Mouse (Mus musculus): ENCODE measurements around the gene Cyp2e1.
"Not testable (repeated sequence)": the region's sequence is repeated elsewhere in the genome, so short reads cannot be mapped to it uniquely, and the experiment has no call there.

Cyp2e1 gene
- long read RNA-seq, experiment 1, transcript Cyp2e1-201 (9 exons, 1,833 nt) = major isoform, 18 of 19 reads
- long read RNA-seq, experiment 1, partial matches to known transcripts = 0 of 19 reads
- long read RNA-seq, experiment 1, other reads (novel, unspliced or antisense) = 1 of 19 reads
- long read RNA-seq, experiment 2, transcript Cyp2e1-201 (9 exons, 1,833 nt) = major isoform, 40 of 45 reads
- long read RNA-seq, experiment 2, partial matches to known transcripts = 2 of 45 reads
- long read RNA-seq, experiment 2, other reads (novel, unspliced or antisense) = 2 of 45 reads

DNA sequence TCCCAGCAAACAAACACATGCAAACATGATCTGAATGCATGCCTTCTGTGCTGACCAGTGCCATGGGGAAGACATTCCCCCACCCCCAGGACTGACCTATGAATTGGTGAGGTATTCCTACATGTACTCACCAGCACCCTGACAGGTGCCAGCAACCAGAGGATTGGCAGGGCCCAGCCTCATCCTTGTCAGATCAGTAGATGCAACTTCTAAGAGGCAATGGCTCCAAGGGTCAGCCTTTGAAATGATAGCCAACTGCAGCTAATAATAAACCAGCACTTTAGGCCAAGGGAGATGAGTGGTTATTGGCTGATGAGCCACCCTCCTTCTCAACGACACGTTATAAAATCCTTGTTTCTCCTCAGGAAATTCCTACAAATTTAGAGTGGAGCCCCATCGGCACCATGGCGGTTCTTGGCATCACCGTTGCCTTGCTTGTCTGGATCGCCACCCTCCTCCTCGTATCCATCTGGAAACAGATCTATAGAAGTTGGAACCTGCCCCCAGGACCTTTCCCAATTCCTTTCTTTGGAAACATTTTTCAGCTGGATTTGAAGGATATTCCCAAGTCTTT is at the start of gene Cyp2e1:
Cyp2e1 (plus strand) TSS at position 293 of the 574 bp plus-strand sequence.
- intact Hi-C loops (cut with DNase I) = no loop called here

DNA sequence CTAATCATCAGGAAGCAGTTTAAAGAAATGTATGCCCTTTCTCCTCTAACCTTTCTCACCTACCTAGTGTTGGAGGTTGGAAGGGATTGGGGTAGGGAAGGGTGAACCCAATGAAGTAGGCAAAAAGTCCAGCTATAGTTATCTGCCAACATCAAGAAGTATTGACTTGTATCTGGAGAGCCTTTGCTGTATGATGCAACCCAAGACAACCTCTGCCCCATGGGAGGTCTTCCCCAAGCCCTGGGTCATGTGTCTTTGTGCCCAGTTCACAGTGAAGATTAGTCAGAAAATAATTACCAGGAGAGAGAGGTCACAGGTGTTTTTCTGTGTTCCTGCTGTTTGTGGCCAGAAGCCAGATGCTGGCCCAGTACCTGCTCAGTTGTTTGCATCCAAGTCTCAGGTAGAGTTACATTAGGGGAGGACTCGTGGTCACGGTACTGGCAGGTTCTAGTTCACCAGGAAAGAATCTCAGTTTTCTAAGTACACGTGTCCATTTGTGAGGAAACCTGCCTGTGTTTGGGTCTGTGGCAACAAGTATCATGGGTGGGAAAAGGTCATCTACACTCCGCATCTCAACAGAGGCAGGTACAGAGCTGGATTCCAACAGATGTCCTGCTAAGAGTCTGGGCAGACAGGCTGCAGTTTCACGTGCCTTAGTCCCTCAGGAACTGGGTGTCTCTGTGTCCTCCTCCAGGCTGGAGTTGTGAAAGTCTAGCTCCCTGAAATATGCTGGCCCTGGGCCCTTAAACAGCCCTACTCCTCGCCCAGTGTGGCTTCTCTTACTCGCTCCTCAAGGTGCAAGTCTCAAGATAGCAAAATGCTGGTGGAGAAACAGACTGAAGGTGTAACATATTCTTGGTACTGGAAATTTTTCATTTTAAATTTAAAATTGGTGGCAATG is 46.1 kb upstream of the Cyp2e1 start:
- intact Hi-C loops (cut with DNase I) = no loop called here

DNA sequence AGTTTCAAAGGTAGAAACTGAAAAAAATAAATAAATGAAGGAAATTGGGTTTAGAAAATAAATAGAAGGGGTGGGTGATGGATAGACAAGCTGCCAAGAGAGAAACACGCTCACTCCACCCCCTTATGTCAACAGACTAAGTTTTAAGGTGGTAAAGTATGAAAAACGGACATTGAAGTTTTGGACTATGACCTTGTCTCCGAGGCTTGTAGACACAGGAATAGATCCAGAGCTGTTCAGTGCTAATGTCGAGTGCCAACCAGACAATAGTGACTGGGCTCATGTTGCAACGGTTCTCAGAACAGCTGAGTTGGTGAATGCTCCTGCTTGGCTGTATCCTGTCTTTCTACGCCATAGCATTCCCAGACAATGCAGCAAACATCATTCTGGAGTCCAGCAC is 42.4 kb upstream of the Cyp2e1 start:
- intact Hi-C loops (cut with DNase I) = no loop called here

DNA sequence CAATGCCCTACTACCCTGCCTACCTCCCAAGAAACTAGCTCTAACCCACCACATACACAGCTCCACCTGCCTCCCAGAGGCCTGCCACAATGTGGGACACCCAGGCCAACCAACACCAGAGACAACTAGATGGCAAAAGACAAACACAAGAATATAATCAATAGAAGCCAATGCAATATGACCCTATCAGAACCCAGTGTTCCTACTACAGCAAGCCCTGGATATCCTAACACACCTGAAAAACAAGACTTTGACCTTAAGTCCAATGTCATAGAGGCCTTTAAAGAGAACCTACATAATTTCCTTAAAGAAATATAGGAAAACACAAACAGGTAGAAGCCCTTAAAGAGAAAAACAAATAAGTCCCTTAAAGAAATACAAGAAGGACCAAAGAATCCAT is 38.0 kb upstream of the Cyp2e1 start:
- intact Hi-C loops (cut with DNase I) = no loop called here

DNA sequence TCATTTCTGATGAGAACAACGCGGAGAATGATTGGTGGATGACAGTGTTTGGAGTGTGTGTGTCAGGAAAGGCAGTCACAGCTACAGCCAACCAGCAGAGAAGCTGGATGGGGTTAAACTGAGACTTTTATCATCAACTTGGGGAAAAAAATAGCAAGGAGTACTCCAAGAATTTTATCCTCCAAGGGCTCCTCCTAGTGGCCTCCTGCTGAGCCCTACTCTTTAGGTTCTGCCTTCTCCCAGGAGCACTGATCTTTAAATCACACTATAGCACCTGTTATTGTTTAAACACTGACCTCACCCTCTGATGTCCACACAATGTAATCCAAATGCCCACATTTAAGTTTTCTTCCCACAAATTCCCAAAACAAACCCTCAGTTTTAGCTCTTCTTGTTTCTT is 30.4 kb upstream of the Cyp2e1 start:
- intact Hi-C loops (cut with DNase I) = no loop called here

DNA sequence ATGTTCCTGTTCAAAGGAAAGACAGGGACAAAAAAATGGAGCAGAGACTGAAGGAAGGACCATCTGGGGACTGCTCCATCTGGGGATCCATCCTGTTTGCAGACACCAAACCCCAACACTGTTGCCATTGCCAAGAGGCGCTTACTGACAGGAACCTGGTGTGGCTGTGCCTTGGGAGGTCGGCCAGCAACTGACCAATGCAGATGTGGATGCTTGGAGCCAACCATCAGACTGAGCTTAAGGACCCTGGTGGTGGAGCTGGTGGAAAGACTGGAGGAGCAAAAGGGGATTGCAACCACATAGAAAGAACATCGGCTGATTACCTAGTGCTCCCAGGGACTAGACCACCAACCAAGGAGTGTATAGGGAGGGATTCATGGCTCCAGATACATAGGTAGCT is 16.1 kb upstream of the Cyp2e1 start:
- intact Hi-C loops (cut with DNase I) = no loop called here

DNA sequence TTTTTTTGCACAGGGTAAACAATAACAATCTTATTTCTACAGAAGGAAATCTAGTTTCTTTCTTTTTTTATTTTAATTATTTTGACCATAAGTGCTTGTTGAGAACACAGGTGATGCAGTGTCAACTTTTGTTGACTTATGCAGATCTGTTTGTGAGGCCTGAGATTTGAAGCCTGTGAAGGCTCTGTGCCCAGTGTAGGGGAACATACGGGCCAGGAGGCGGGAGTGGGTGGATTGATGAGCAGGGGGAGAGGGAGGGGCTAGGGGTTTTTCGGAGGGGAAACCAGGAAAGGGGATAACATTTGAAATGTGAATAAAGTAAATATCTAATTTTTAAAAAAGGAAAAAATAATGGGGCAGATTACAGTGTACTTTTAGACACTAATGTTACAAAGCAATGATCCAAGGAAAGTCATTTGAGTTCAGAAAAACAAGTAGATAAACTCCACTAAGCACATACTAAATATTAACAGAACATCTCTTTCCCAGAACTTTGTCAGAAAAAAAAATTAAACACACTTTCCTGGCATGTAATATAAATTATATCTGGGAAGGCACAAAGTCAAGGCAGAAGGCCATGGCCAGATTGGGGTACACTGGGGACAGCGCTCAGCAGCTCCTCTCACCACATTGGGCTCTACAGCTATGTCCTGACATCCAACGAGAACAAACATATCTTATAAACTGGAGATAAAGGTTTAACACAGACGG is 15.3 kb upstream of the Cyp2e1 start:
- intact Hi-C loops (cut with DNase I) = no loop called here

DNA sequence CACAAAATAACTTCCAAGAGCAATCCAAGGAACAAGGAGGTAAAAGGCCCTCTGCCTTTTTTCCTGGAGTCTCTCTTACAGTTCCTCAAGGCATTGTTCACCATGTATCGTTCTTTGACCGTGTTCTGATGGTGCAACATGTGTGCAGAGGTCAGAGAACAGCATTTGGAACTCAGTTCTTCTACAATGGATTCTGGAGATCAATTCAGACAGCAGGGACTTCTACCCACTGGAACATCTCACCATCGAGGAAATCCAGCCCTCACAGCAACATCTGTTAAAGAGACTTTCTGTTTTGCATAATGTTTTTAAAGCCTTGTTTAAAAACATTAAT is 14.7 kb upstream of the Cyp2e1 start:
- intact Hi-C loops (cut with DNase I) = no loop called here

DNA sequence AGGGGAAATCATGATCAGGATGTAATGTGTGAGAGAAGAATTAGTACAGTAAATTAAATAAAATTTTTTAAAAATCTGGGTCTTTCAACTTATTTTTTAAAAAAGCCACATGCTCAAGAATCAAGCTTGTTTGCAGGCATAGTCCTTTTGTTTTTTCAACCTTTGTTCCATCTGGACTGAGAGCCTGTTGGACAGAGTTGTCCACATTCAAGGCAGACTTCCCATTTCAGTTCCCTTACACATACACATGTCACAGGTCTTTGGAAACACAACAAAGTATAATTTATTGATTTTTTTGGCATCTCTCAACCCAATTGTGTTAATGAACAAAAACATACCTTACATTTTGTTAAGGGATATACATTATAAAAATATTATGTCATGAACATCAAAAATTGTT is 9.0 kb upstream of the Cyp2e1 start:
- intact Hi-C loops (cut with DNase I) = no loop called here

DNA sequence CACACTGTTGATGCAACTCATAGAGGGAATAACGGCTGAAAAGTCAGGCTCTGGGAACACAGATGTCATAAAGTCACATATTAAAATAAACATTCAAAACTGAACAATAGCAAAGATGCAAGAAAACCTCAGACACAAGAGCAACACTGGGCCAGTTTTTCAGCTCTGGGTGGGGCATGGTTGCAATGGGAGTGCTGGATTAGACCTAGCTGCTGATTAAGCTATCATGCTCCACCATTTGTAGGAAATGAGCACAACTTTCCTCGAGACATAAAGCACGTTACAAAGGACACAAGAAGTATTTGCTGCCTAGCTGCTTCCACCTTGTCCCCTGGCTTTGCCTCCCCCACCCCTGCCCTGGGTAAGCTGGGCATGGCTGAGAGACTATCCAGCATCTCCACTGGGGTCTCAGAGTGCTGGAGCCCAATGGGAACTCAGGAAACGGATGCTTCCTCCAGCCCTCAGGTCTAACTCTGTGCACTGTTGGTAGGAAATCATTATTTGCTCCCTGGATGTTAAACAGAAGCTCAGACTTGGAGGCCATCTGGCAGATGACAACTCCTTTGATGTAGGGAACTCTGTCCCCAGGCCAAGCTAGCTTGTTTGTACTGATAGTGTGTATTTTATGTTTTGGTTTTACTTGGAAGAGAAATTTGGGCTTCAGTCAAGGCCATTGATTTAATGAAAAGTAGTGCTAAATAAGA is 7.2 kb upstream of the Cyp2e1 start:
- intact Hi-C loops (cut with DNase I) = no loop called here

DNA sequence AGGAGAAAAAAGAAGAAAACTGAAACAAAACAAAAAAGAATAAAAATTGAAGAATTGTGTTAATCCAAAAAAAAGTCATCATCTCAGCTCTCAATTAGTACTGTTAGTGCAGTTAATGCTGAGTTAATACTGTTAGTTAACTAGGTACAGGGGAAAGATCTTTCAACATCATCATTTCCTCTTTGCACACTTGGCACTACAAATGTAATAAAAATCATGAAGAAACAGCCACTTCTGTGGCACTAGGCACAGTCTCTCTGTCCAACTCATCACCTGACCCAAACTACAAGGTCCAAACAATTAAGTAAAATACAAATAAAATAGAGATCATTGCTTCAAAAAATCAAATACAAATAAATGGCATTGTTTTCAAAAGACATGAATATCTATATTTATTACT is 2.9 kb upstream of the Cyp2e1 start:
- intact Hi-C loops (cut with DNase I) = no loop called here

DNA sequence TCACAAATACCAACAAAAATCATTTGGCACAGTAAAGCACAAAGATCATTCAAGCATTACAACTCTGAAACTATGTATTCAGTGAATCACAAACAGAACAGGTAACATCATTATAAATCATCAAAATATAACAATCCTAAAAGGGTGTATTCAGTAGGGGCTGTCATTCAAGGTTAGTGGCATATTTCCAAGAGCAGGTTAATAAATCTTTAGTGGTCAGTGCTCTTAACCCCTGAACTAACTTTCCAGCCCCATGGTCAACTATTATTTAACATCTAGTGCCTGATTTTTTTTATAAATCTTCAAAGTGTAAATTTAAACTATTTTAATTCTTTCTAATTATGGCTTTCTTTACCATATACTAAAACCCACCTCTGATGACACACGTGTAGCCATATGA is 1.9 kb downstream of the Cyp2e1 start:
- intact Hi-C loops (cut with DNase I) = not testable (repeated sequence)

DNA sequence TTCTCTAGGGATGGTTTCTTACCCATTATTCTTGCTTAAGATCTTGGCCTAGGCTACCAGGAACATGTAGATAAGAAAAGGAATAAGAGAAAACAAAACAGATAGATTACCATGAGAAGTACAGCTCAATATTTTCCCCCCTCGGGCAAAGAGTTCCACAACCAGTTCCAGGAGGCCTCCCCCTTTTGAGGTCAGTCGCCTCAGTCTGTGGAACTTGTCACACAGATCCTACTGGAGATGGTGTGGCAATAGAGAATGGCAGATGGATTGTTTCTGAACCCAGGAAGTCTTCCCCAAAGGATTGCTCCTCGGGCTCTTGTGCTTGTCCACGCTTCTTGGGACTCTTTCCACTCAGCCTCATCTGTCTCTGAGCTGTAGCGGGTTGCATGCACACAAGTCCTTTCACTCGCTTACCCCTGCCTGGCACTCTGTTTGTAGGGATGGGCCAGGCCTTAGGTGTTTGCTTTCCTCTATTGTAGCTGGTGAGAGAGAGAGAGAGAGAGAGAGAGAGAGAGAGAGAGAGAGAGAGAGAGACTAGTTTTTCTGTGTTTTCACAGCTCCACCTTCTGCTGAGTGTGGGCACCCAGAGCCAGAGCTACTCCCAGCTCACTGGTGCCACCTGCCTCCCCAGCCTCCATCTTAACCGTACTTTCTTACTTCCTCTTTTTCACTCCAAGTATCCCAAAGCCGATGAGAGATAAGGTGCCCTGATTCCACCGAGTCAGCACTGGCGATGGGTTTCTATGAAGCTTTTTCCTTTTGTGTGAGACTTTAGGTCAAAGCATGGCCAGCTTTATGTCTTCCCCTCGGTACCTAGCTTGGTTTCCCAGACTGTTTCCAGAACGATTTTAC is 2.6 kb downstream of the Cyp2e1 start:
- intact Hi-C loops (cut with DNase I) = no loop called here

DNA sequence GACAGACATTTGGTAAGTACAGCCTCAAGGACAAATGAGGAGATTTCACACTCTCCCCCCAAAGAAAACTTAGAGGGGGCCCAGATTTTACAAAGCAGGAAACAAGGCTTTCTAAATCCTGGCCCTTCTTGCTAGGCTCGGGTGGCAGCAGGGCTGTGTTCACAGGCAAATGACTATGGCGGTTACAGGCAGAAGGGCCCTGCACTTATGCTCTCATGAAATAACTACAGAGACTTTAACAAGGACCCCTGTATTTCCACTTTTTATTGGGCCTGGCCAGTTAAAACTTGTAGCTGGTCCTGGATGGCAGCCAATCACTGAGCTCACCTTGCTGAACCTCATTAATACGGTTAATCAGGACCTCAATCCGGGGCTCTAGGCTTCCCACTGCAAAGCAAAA is 17.0 kb downstream of the Cyp2e1 start:
- intact Hi-C loops (cut with DNase I) = no loop called here

DNA sequence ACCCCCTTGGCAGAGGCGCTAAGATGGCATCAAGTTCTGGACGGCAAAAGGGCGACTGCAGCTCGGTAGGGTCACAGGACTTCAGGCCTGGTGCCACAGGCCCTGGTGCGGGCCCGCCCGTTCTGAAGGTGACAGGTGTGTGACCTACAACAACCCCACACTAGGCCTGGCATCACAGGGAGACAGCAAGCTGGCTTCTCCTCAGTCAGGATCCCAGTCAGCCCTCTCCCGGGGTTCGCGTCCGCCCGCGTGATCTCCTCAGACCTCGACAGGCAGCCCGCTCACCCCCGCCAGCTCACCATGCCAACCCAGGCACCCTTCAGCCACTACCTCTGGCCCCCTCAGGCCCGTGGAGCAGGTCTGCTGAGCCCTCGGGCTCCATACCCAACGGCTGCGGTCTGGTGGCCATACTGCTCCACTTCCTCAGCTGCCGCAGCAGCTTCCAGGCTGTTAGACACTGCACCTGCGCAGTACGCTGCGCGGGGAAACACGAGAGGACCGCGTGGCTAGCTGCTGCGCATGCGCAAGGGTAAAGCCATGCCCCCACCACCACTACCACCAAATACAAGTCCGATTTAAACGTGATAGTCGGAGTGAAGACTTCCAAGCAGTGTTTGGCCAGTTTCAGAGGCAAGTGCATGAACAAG is 24.0 kb downstream of the Cyp2e1 start, which contains the start of gene Syce1:
Syce1 (minus strand) TSS at position 447 of the 647 bp plus-strand sequence.
- intact Hi-C loops (cut with DNase I) = no loop called here

DNA sequence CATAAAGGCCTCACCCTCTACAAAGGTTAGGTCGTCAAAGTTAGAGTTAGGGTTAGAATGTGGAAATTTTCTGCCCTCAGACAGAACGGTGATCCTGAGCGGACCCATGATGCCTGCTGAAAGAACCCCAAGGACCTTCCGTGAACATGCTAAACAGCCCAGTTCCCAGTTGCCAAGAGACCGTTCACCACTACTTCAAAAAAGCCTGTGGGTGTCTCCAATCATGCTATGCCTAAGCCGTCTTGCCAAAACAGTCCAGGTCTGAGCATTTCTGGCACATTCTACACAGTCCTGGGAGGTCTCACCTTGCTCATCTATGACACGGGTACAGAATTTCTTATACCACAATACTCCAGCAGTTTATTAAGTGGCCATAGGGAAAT is 24.5 kb downstream of the Cyp2e1 start:
- intact Hi-C loops (cut with DNase I) = no loop called here

DNA sequence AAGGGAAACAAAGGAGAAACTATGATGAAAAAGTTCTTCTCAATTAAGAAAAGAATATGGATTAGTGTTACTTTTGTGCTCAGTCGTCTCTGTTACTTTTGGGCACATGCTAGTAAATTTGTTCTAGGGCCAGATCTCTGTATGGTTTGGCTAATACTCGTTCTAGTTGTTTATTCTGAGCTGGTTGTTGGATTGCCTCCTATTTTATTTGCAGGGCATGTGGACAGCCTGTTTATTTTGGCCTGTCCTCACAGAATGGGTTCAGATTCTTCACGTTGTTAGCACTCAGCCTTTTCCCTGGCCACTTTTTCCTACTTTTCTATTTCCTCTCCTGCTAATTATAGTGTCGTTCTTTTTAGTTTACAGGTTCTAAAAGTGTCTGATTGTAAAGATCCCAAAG is 30.0 kb downstream of the Cyp2e1 start:
- intact Hi-C loops (cut with DNase I) = no loop called here

DNA sequence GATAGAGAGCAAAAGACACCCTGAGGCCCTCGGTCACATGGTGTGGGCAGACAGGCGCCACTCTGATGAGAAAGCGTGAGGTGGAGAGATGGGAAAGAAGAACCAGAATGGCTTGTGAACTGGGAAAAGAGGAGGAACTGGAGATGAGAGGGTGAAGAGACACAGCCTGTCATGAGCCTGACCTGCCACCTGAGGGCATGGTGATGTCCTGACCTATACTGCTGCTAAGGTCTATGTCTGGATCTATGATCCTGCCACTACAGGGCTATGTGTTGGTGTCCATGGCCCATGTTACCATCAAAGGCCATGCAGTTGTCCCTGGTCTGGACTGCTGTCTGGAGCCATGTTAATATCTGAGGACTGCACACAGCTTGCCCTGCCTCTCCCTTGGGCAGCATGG is 34.1 kb downstream of the Cyp2e1 start:
- intact Hi-C loops (cut with DNase I) = no loop called here

DNA sequence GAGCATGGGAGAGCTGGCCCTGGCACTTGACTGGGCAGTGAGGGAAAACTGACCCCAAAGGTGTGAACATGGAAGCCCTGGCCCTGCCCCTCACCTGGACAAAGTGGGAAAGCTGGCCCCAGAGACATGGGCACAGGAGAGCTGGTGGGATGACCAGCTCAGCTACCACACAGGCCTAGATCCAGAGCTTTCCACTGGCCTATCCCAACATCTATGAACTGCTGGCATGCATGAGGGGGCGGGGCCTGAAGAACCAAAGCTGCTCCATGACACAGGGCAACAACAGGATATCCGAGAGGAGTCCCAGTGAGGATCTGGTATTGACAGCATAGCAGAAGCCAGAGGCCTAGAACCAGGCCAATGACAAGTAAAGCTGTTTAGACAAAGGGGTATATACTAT is 34.7 kb downstream of the Cyp2e1 start:
- intact Hi-C loops (cut with DNase I) = no loop called here

DNA sequence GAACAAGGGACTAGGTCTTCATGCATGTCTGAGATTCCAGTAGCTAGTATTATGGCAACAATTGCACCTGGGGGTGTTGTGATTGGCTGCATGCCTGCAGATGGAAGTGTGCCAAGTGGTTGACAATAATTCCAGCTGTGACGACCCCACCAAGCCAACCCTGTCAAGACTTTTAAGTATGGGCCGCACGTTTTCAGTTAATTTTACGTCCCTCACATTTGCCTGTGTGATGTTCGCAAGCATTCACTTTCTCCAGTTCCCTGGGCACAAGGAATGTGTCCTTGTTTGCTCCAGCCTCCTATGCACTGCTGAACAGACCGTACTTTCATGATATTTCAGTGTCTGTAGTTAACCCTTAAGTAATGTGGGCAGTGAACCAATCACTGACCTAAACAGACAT is 39.1 kb downstream of the Cyp2e1 start:
- intact Hi-C loops (cut with DNase I) = no loop called here

Data from adrenal gland (tissue).